Mouse (Mus musculus): Measurements from ENCODE around the gene Gstm7. TPM values are rescaled to one million over a fixed set of nuclear protein-coding genes. Genes with fewer than 3 reads are reported as not detected.

Gene Gstm7
- total and polyA plus RNA-seq, 3 experiments: not detected

GRCm38 (mm10) chr3:107917783-107918408 lies 13.7 kb downstream of the Gstm7 start (continued):
- no peak for TF ChIP-seq ZKSCAN1 (IDR thresholded peaks at IDR 0.05; ENCODE audit: borderline replicate concordance, low read depth, low read length)

- Histone ChIP-seq H3K4me2 (ENCODE audit: insufficient read depth, low read depth, poor library complexity, severe bottlenecking) (no peak overlapping the region), H3K9me3 (replicated peaks; ENCODE audit: low read length) (peaks cover 2% of the 10 kb centered on the region), H3K4me3 (replicated peaks in 1 of 3; ENCODE audit: low read depth in 2 of 3, low read length in 2 of 3, poor library complexity in 1 of 3) (no peak overlapping the region), H3K79me2 (replicated peaks; ENCODE audit: control insufficient read depth, extremely low read depth, insufficient read depth, poor library complexity, severe bottlenecking) (no peaks in the 10 kb centered on the region), H3K27ac (ENCODE audit: insufficient read depth, low read depth) (no peak overlapping the region), H3K27me3 (replicated peaks) (peaks cover 22% of the 10 kb centered on the region), H3K9ac (ENCODE audit: insufficient read depth, low read depth) (no peak overlapping the region), H3K4me1 (ENCODE audit: control insufficient read depth in 1 of 2, insufficient read depth in 2 of 2) (no peaks in the 10 kb centered on the region), H3K36me3 (replicated peaks in 1 of 2; ENCODE audit: control insufficient read depth in 1 of 2, insufficient read depth in 1 of 2, low read length in 1 of 2) (no peaks in the 10 kb centered on the region)
- in situ Hi-C loops (cut with MboI; ENCODE audit: low pct_ligation_motif_present, low pct_unique_long_range_greater_than_20kb, low sequenced_read_pairs): loop anchor here (10.0 kb wide), 1 partner anchor 52 kb away; no protein-coding TSS in a partner anchor
- dilution Hi-C loops (cut with MboI; ENCODE audit: extremely low pct_ligation_motif_present, extremely low pct_unique_long_range_greater_than_20kb, low sequenced_read_pairs): no loop called here
- TF ChIP-seq CTCF (conservative IDR thresholded peaks at IDR 0.05 in 1 of 2, IDR thresholded peaks at IDR 0.05 in 1 of 2; ENCODE audit: low read depth in 2 of 2, low read length in 2 of 2): peak; percentile 20 to 42; a peak in 2 of 4 replicates
- no peak for TF ChIP-seq HCFC1 (IDR thresholded peaks at IDR 0.05; ENCODE audit: low read depth, low read length)
- TF ChIP-seq TBP (conservative IDR thresholded peaks at IDR 0.05; ENCODE audit: low read depth, low read length): no peak
- DNase-seq (ENCODE audit: extremely low read depth): peak; percentile 21
Measured at GRCm38 (mm10) chr3:107917097-107917496, 14.5 kb downstream of the Gstm7 start.

DNA sequence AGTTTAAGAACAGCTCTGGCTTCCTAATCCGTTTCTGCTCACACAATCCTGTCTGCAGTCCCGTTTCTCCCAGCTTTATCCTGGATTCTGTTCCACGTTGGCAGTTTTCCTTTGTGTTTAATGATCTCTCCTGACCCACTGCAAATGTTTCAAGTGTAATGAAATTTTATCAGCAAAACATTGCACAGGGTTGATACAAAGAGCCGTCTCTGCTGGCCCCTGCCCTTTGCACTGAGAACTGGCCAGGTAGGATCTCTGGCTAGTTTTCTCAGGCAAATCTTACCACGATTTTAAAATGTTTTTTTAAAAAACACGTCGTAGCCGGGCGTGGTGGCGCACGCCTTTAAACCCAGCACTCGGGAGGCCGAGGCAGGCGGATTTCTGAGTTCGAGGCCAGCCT lies 14.9 kb downstream of the Gstm7 start:
- Histone ChIP-seq H3K36me3 (replicated peaks in 1 of 2; ENCODE audit: control insufficient read depth in 1 of 2, insufficient read depth in 1 of 2, low read length in 1 of 2) (no peaks in the 10 kb centered on the region), H3K4me1 (ENCODE audit: control insufficient read depth in 1 of 2, insufficient read depth in 2 of 2) (no peaks in the 10 kb centered on the region), H3K9ac (ENCODE audit: insufficient read depth, low read depth) (no peak overlapping the region), H3K4me2 (ENCODE audit: insufficient read depth, low read depth, poor library complexity, severe bottlenecking) (no peak overlapping the region), H3K9me3 (replicated peaks; ENCODE audit: low read length) (peaks cover 2% of the 10 kb centered on the region), H3K4me3 (replicated peaks in 1 of 3; ENCODE audit: low read depth in 2 of 3, low read length in 2 of 3, poor library complexity in 1 of 3) (no peak overlapping the region), H3K27ac (ENCODE audit: insufficient read depth, low read depth) (no peak overlapping the region), H3K79me2 (replicated peaks; ENCODE audit: control insufficient read depth, extremely low read depth, insufficient read depth, poor library complexity, severe bottlenecking) (no peaks in the 10 kb centered on the region), H3K27me3 (replicated peaks) (peaks cover 24% of the 10 kb centered on the region)
- DNase-seq (ENCODE audit: extremely low read depth): no peak
- TF ChIP-seq POLR2A (IDR thresholded peaks at IDR 0.05; ENCODE audit: low read depth, low read length) (no peak), SMC3 (IDR thresholded peaks at IDR 0.05; ENCODE audit: low read depth, low read length) (no peak), MXI1 (IDR thresholded peaks at IDR 0.05; ENCODE audit: low read depth, low read length) (no peak), MYC (IDR thresholded peaks at IDR 0.05; ENCODE audit: low read depth, low read length) (no peak), ZC3H11A (IDR thresholded peaks at IDR 0.05; ENCODE audit: low read depth, low read length) (no peak), JUND (conservative IDR thresholded peaks at IDR 0.05; ENCODE audit: low read depth, low read length) (no peak), MAZ (IDR thresholded peaks at IDR 0.05; ENCODE audit: low read depth, low read length) (no peak), CTCF (conservative IDR thresholded peaks at IDR 0.05 in 1 of 2, IDR thresholded peaks at IDR 0.05 in 1 of 2; ENCODE audit: low read depth in 2 of 2, low read length in 2 of 2) (no peak), ZMIZ1 (IDR thresholded peaks at IDR 0.05; ENCODE audit: low read depth, low read length) (no peak), NRF1 (IDR thresholded peaks at IDR 0.05; ENCODE audit: low read depth, low read length) (no peak), JUN (IDR thresholded peaks at IDR 0.05; ENCODE audit: insufficient read depth, low read depth, low read length) (no peak), UBTF (IDR thresholded peaks at IDR 0.05; ENCODE audit: low read depth, low read length) (no peak), TBP (conservative IDR thresholded peaks at IDR 0.05; ENCODE audit: low read depth, low read length) (no peak), MEF2A (IDR thresholded peaks at IDR 0.05; ENCODE audit: borderline replicate concordance, low read depth, low read length) (no peak), IRF4 (IDR thresholded peaks at IDR 0.05; ENCODE audit: low read depth, low read length) (no peak)
- in situ Hi-C loops (cut with MboI; ENCODE audit: low pct_ligation_motif_present, low pct_unique_long_range_greater_than_20kb, low sequenced_read_pairs): loop anchor here (10.0 kb wide), 1 partner anchor 52 kb away; no protein-coding TSS in a partner anchor
- dilution Hi-C loops (cut with MboI; ENCODE audit: extremely low pct_ligation_motif_present, extremely low pct_unique_long_range_greater_than_20kb, low sequenced_read_pairs): no loop called here
